Mouse (Mus musculus) heart, embryonic 10.5 days (tissue): ENCODE data around the gene Rbm4b. TPM values are rescaled to one million over a fixed set of nuclear protein-coding genes. Genes with fewer than 3 reads are reported as not detected.

Experiments used
- DNase-seq: peaks from one replicate; pipeline ENCODE4 v3.0.0-alpha.2; 2017; ENCODE audit warnings: low spot score
- H3K27ac ChIP-seq: fragments of 300-500 bp; sonication (generic); 2 replicates; pipeline ENCODE4 v1.5.1; 2016; ENCODE audit warnings: mild to moderate bottlenecking
- H3K27me3 ChIP-seq: fragments of 300-500 bp; sonication (generic); 2 replicates; pipeline ENCODE4 v1.6.1; 2016; ENCODE audit warnings: mild to moderate bottlenecking; ENCODE audit not compliant: poor library complexity, insufficient read depth, severe bottlenecking
- H3K36me3 ChIP-seq: fragments of 300-500 bp; sonication (generic); 2 replicates; pipeline ENCODE4 v1.6.1; 2016; ENCODE audit warnings: mild to moderate bottlenecking, moderate library complexity
- H3K4me1 ChIP-seq: fragments of 300-500 bp; sonication (generic); 2 replicates; pipeline ENCODE4 v1.6.1; 2016; ENCODE audit warnings: mild to moderate bottlenecking
- H3K4me3 ChIP-seq: fragments of 300-500 bp; sonication (generic); 2 replicates; pipeline ENCODE4 v1.5.1; 2016; ENCODE audit warnings: mild to moderate bottlenecking, moderate library complexity
- H3K9me3 ChIP-seq: fragments of 300-500 bp; sonication (generic); 2 replicates; pipeline ENCODE4 v1.6.1; 2016; ENCODE audit warnings: mild to moderate bottlenecking, moderate library complexity
- WGBS: fragments of 180-500 bp; shearing (Covaris S2); methylation state at CpG from one replicate; pipeline ENCODE4 v1.1.7; 2016; 5-methylcytosine and 5-hydroxymethylcytosine counted together
- polyA plus RNA-seq: library from polyadenylated mRNA; unstranded; fragments of >200 nt; fragmentation: Nextera tagmentation; extraction: Ambion mirVana; gene quantifications from 2 replicates; pipeline ENCODE4 v1.2.1, GENCODE M21; 2016

Rbm4b gene
- polyA plus RNA-seq = 44.8 and 59.1 TPM in 2 replicates

- peak; percentile 98 for DNase-seq
- peaks cover 8% of the 10 kb centered on the region for H3K4me1 ChIP-seq
- no peaks in the 10 kb centered on the region for H3K27me3 ChIP-seq
- H3K36me3 ChIP-seq = peaks cover 12% of the 10 kb centered on the region; the same call in 1 of the 2 replicates
- 0% methylated on average over 61 of the region's 65 CpGs for WGBS
- H3K4me3 ChIP-seq = peak within 1 kb of the TSS; percentile 90
- no peaks in the 10 kb centered on the region for H3K9me3 ChIP-seq
- H3K27ac ChIP-seq = peak within 1 kb of the TSS; percentile 98
Measured at GRCm38 (mm10) chr19:4756193-4756911, at the start of gene Rbm4b. Rbm4b (plus strand) TSS chr19:4756497.

- H3K4me1 ChIP-seq = peaks cover 19% of the 10 kb centered on the region; the same call in 1 of the 2 replicates
- WGBS = 74% methylated on average over 10 of the region's 10 CpGs
- H3K27me3 ChIP-seq = peaks cover 66% of the 10 kb centered on the region
- no peaks in the 10 kb centered on the region for H3K9me3 ChIP-seq
- DNase-seq = no peak
- no peak overlapping the region for H3K4me3 ChIP-seq
- no peak overlapping the region for H3K27ac ChIP-seq
- no peaks in the 10 kb centered on the region for H3K36me3 ChIP-seq
Measured at GRCm38 (mm10) chr19:4708765-4709164, 47.5 kb upstream of the Rbm4b start.

GRCm38 (mm10) chr19:4711098-4711600 is 45.1 kb upstream of the Rbm4b start, which contains the start of gene Sptbn2:
Sptbn2 (plus strand) TSS chr19:4711167.
- Histone ChIP-seq H3K36me3 (no peaks in the 10 kb centered on the region), H3K27ac (peak within 1 kb of the TSS; percentile 72; the same call in 1 of the 2 replicates), H3K4me1 (peaks cover 19% of the 10 kb centered on the region; the same call in 1 of the 2 replicates), H3K4me3 (peak within 1 kb of the TSS; percentile 70), H3K27me3 (peaks cover 80% of the 10 kb centered on the region), H3K9me3 (no peaks in the 10 kb centered on the region)
- WGBS = 12% methylated on average over 13 of the region's 13 CpGs
- no peak for DNase-seq

- peak; percentile 65 for DNase-seq
- under 1% methylated on average over 40 of the region's 65 CpGs for WGBS
- H3K36me3 ChIP-seq = no peaks in the 10 kb centered on the region
- H3K4me1 ChIP-seq = peaks cover 19% of the 10 kb centered on the region; the same call in 1 of the 2 replicates
- H3K27ac ChIP-seq = peak overlapping the region; percentile 72; the same call in 1 of the 2 replicates
- no peaks in the 10 kb centered on the region for H3K9me3 ChIP-seq
- peaks cover 85% of the 10 kb centered on the region for H3K27me3 ChIP-seq
- H3K4me3 ChIP-seq = peak overlapping the region; percentile 70
Measured at GRCm38 (mm10) chr19:4711601-4712155, 44.6 kb upstream of the Rbm4b start.

- Histone ChIP-seq H3K36me3 (no peaks in the 10 kb centered on the region), H3K27ac (peak overlapping the region; percentile 72), H3K4me1 (peaks cover 19% of the 10 kb centered on the region; the same call in 1 of the 2 replicates), H3K27me3 (peaks cover 90% of the 10 kb centered on the region), H3K4me3 (peak overlapping the region; percentile 70), H3K9me3 (no peaks in the 10 kb centered on the region)
- WGBS = under 1% methylated on average over 58 of the region's 60 CpGs
- DNase-seq = peak; percentile 74
Measured at GRCm38 (mm10) chr19:4712156-4712780, 44.0 kb upstream of the Rbm4b start.

- Histone ChIP-seq H3K9me3 (no peaks in the 10 kb centered on the region), H3K27ac (no peak overlapping the region), H3K27me3 (peaks cover 94% of the 10 kb centered on the region), H3K4me3 (peak overlapping the region; percentile 70), H3K36me3 (no peaks in the 10 kb centered on the region), H3K4me1 (peaks cover 19% of the 10 kb centered on the region; the same call in 1 of the 2 replicates)
- WGBS = 39% methylated on average over 13 of the region's 13 CpGs
- no peak for DNase-seq
Measured at GRCm38 (mm10) chr19:4712781-4713526, 43.3 kb upstream of the Rbm4b start.

GRCm38 (mm10) chr19:4713886-4714285 is 42.4 kb upstream of the Rbm4b start:
- peaks cover 23% of the 10 kb centered on the region; the same call in 1 of the 2 replicates for H3K4me1 ChIP-seq
- 67% methylated on average over 3 of the region's 3 CpGs for WGBS
- no peak overlapping the region for H3K4me3 ChIP-seq
- no peaks in the 10 kb centered on the region for H3K36me3 ChIP-seq
- DNase-seq = no peak
- no peaks in the 10 kb centered on the region for H3K9me3 ChIP-seq
- H3K27me3 ChIP-seq = peaks cover 98% of the 10 kb centered on the region
- H3K27ac ChIP-seq = no peak overlapping the region

GRCm38 (mm10) chr19:4716756-4717155 is 39.5 kb upstream of the Rbm4b start:
- Histone ChIP-seq H3K27me3 (peaks cover 98% of the 10 kb centered on the region), H3K36me3 (no peaks in the 10 kb centered on the region), H3K9me3 (no peaks in the 10 kb centered on the region), H3K27ac (no peak overlapping the region), H3K4me1 (peaks cover 35% of the 10 kb centered on the region), H3K4me3 (no peak overlapping the region)
- WGBS = 88% methylated on average over 14 of the region's 14 CpGs
- no peak for DNase-seq

- Histone ChIP-seq H3K4me3 (no peak overlapping the region), H3K27ac (no peak overlapping the region), H3K36me3 (no peaks in the 10 kb centered on the region), H3K4me1 (peaks cover 32% of the 10 kb centered on the region), H3K9me3 (no peaks in the 10 kb centered on the region), H3K27me3 (peaks cover 99% of the 10 kb centered on the region)
- DNase-seq = no peak
- 88% methylated on average over 2 of the region's 2 CpGs for WGBS
Measured at GRCm38 (mm10) chr19:4717281-4717680, 39.0 kb upstream of the Rbm4b start.

GRCm38 (mm10) chr19:4718716-4719115 is 37.6 kb upstream of the Rbm4b start:
- no peaks in the 10 kb centered on the region for H3K36me3 ChIP-seq
- no peak overlapping the region for H3K4me3 ChIP-seq
- H3K9me3 ChIP-seq = no peaks in the 10 kb centered on the region
- WGBS = 28% methylated on average over 11 of the region's 12 CpGs
- H3K4me1 ChIP-seq = peaks cover 24% of the 10 kb centered on the region
- H3K27ac ChIP-seq = no peak overlapping the region
- no peak for DNase-seq
- H3K27me3 ChIP-seq = peaks cover 90% of the 10 kb centered on the region

GRCm38 (mm10) chr19:4719351-4719764 is 36.9 kb upstream of the Rbm4b start:
- Histone ChIP-seq H3K4me1 (peaks cover 24% of the 10 kb centered on the region), H3K9me3 (no peaks in the 10 kb centered on the region), H3K4me3 (no peak overlapping the region), H3K36me3 (no peaks in the 10 kb centered on the region), H3K27me3 (peaks cover 83% of the 10 kb centered on the region), H3K27ac (no peak overlapping the region)
- WGBS = 19% methylated on average over 5 of the region's 5 CpGs
- DNase-seq = no peak

GRCm38 (mm10) chr19:4720112-4720511 is 36.2 kb upstream of the Rbm4b start:
- WGBS = 80% methylated on average over 15 of the region's 15 CpGs
- peaks cover 76% of the 10 kb centered on the region for H3K27me3 ChIP-seq
- H3K36me3 ChIP-seq = no peaks in the 10 kb centered on the region
- peaks cover 24% of the 10 kb centered on the region for H3K4me1 ChIP-seq
- DNase-seq = no peak
- no peak overlapping the region for H3K27ac ChIP-seq
- no peaks in the 10 kb centered on the region for H3K9me3 ChIP-seq
- H3K4me3 ChIP-seq = no peak overlapping the region
